Mouse (Mus musculus) liver, embryonic 11.5 days (tissue): ENCODE data around the gene Dolk. TPM values are rescaled to one million over a fixed set of nuclear protein-coding genes. Genes with fewer than 3 reads are reported as not detected.

ENCODE experiments used
- ATAC-seq: fragments of 200-750 bp; cut with Nextera tagmentation; replicated peaks from 2 replicates; pipeline ENCODE4 v1.8.0; 2017; ENCODE audit warnings: moderate number of reproducible peaks, mild to moderate bottlenecking, moderate TSS enrichment, moderate library complexity; ENCODE audit not compliant: low FRiP score
- DNase-seq: peaks from one replicate; pipeline ENCODE4 v3.0.0-alpha.2; 2017; ENCODE audit warnings: low spot score
- H3K27ac ChIP-seq: fragments of 300-500 bp; sonication (generic); 2 replicates; pipeline ENCODE4 v1.5.1; 2014; ENCODE audit warnings: mild to moderate bottlenecking, low read depth, low read length, control low read depth
- H3K27me3 ChIP-seq: fragments of 300-500 bp; sonication (generic); replicated peaks from 2 replicates; pipeline ENCODE4 v1.6.1; 2014; ENCODE audit warnings: low read length, mixed read lengths; ENCODE audit not compliant: control insufficient read depth, insufficient read depth
- H3K36me3 ChIP-seq: fragments of 300-500 bp; sonication (generic); 2 replicates; pipeline ENCODE4 v1.6.1; 2014; ENCODE audit warnings: mild to moderate bottlenecking, low read length, moderate library complexity, mixed read lengths; ENCODE audit not compliant: control insufficient read depth, insufficient read depth
- H3K4me1 ChIP-seq: fragments of 300-500 bp; sonication (generic); replicated peaks from 2 replicates; pipeline ENCODE4 v1.6.1; 2014; ENCODE audit warnings: low read length, mixed read lengths; ENCODE audit not compliant: control insufficient read depth, insufficient read depth
- H3K4me2 ChIP-seq: fragments of 300-500 bp; sonication (generic); 2 replicates; pipeline ENCODE4 v1.6.1; 2014; ENCODE audit warnings: mild to moderate bottlenecking, control low read depth, moderate library complexity
- H3K4me3 ChIP-seq: fragments of 300-500 bp; sonication (generic); 2 replicates; pipeline ENCODE4 v1.5.1; 2014; ENCODE audit warnings: low read depth, low read length, control low read depth
- H3K9ac ChIP-seq: fragments of 300-500 bp; sonication (generic); 2 replicates; pipeline ENCODE4 v1.6.1; 2014; ENCODE audit warnings: low read depth, low read length, control low read depth
- H3K9me3 ChIP-seq: fragments of 300-500 bp; sonication (generic); 2 replicates; pipeline ENCODE4 v1.6.1; 2016; ENCODE audit warnings: low read length, inconsistent platforms, mixed read lengths; ENCODE audit not compliant: control insufficient read depth
- WGBS: fragments of 180-500 bp; shearing (Covaris S2); extraction: QIAGEN DNeasy Blood & Tissue Kit; methylation state at CpG from one replicate; pipeline ENCODE4 v1.1.7; 2014; 5-methylcytosine and 5-hydroxymethylcytosine counted together
- polyA plus RNA-seq: library from polyadenylated mRNA; unstranded; fragments of >200 nt; fragmentation: Nextera tagmentation; extraction: Ambion mirVana; gene quantifications from 2 replicates; pipeline ENCODE4 v1.2.1, GENCODE M21; 2014

Gene Dolk
- polyA plus RNA-seq, 1 experiment from 2014 or later = 25.6 TPM

DNA sequence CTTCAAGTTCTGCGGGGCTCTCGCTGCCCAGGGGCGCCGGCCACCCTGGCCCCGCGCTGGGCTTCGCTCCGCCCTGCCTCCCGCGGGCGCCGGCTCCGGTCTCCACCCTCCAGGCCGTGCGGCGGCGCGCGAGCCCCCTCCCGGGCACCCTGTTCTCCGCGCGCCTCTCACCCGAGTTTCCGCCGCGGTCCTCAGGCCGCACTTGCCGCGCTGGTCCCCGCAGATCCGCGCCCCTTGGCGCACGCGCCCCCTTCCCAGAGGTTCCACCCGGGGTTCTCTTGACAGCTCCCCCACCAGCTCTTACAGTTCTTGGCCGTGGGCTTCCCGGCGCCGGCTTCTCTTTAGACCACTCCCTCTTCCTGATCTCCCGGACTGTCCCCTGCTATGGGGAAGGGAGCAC lies 48.3 kb downstream of the Dolk start:
- Histone ChIP-seq H3K9me3 (no peaks in the 10 kb centered on the region), H3K4me3 (peak overlapping the region; percentile 94), H3K9ac (peak overlapping the region; percentile 90), H3K27ac (peak overlapping the region; percentile 84), H3K27me3 (no peaks in the 10 kb centered on the region), H3K4me1 (peaks cover 27% of the 10 kb centered on the region), H3K4me2 (peak overlapping the region; percentile 96), H3K36me3 (peaks cover 2% of the 10 kb centered on the region; the same call in 1 of the 2 replicates)
- 0% methylated on average over 38 of the region's 42 CpGs for WGBS
- DNase-seq (no peak), ATAC-seq (peak; percentile 84)

GRCm38 (mm10) chr2:30237199-30237880 lies 48.8 kb downstream of the Dolk start, which contains the start of gene Lrrc8a:
TSS of gene Lrrc8a (plus strand) at chr2:30237715.
- Histone ChIP-seq H3K9me3 (no peaks in the 10 kb centered on the region), H3K4me1 (peaks cover 25% of the 10 kb centered on the region), H3K4me2 (peak within 1 kb of the TSS; percentile 96), H3K36me3 (peaks cover 2% of the 10 kb centered on the region; the same call in 1 of the 2 replicates), H3K27me3 (no peaks in the 10 kb centered on the region), H3K9ac (peak within 1 kb of the TSS; percentile 90), H3K27ac (peak within 1 kb of the TSS; percentile 84), H3K4me3 (peak within 1 kb of the TSS; percentile 94)
- under 1% methylated on average over 67 of the region's 67 CpGs for WGBS
- ATAC-seq (peak; percentile 96), DNase-seq (peak; percentile 100)

- Histone ChIP-seq H3K4me3 (peak overlapping the region; percentile 94), H3K36me3 (peaks cover 2% of the 10 kb centered on the region; the same call in 1 of the 2 replicates), H3K4me2 (peak overlapping the region; percentile 96), H3K27me3 (no peaks in the 10 kb centered on the region), H3K9me3 (no peaks in the 10 kb centered on the region), H3K4me1 (peaks cover 25% of the 10 kb centered on the region), H3K27ac (peak overlapping the region; percentile 84), H3K9ac (peak overlapping the region; percentile 90)
- 6% methylated on average over 18 of the region's 18 CpGs for WGBS
- ATAC-seq = peak; percentile 0; the same call in 1 of the 2 replicates
- no peak for DNase-seq
Measured at GRCm38 (mm10) chr2:30236426-30237198, 49.5 kb downstream of the Dolk start.

DNA sequence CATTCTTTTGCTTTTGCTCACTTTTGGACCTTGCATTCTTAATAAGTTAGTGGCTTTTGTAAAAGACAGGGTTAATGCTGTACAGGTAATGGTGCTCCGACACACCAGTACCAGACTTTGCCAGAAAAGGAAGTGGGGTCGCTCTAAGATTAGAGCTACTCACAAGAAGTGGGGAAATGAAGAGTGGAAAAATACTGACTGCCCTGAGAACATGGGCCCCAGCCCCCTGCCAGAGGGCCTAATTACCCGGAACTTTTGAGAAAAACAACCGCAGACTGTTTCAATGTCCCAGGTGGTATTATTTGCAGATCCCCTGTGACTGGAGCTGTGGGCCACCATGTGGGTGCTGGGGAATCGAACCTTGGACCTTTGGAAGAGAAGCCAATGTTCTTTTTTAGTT lies 50.5 kb downstream of the Dolk start:
- Histone ChIP-seq H3K9ac (no peak overlapping the region), H3K4me3 (no peak overlapping the region), H3K27ac (no peak overlapping the region), H3K9me3 (peaks cover 1% of the 10 kb centered on the region; the same call in 1 of the 2 replicates), H3K36me3 (peaks cover 1% of the 10 kb centered on the region; the same call in 1 of the 2 replicates), H3K4me2 (no peak overlapping the region), H3K27me3 (no peaks in the 10 kb centered on the region), H3K4me1 (peaks cover 25% of the 10 kb centered on the region)
- DNase-seq = no peak
- ATAC-seq = no peak
- 63% methylated on average over 5 of the region's 5 CpGs for WGBS

Other genes starting within 250 kb of the Dolk start
- gene Wdr34, start 237.5 kb downstream of the Dolk start, polyA plus RNA-seq = 22.1 and 25.1 TPM in 2 replicates
- gene Set, start 229.0 kb downstream of the Dolk start, polyA plus RNA-seq = 641 and 659 TPM in 2 replicates
- gene Pkn3, start 208.7 kb downstream of the Dolk start, polyA plus RNA-seq = 9.6 and 10.2 TPM in 2 replicates
- gene Zdhhc12, start 192.7 kb downstream of the Dolk start, polyA plus RNA-seq = 51.9 and 53.7 TPM in 2 replicates
- 4.7 and 6.2 TPM in 2 replicates for gene Zer1, start 161.7 kb downstream of the Dolk start, polyA plus RNA-seq
- gene Tbc1d13, start 152.6 kb downstream of the Dolk start, polyA plus RNA-seq = 6.9 and 9.2 TPM in 2 replicates
- gene Endog, start 114.8 kb downstream of the Dolk start, polyA plus RNA-seq = 27.1 and 29.1 TPM in 2 replicates
- 85.0 and 87.2 TPM in 2 replicates for gene Spout1, start 107.9 kb downstream of the Dolk start, polyA plus RNA-seq
- 17.7 and 18.2 TPM in 2 replicates for gene Kyat1, start 80.5 kb downstream of the Dolk start, polyA plus RNA-seq
- 21.4 and 21.7 TPM in 2 replicates for gene Lrrc8a, start 48.6 kb downstream of the Dolk start, polyA plus RNA-seq
- 0.16 and 0.23 TPM in 2 replicates for gene Gm28035, start 45.8 kb downstream of the Dolk start, polyA plus RNA-seq
- gene Phyhd1, start 20.1 kb downstream of the Dolk start, polyA plus RNA-seq = 10.5 and 11.7 TPM in 2 replicates
- not detected in 2 replicates for gene Gm28038, start 5.3 kb downstream of the Dolk start, polyA plus RNA-seq
- gene Nup188, start 63 bp upstream of the Dolk start, polyA plus RNA-seq = 60.1 and 64.5 TPM in 2 replicates
- gene Sh3glb2, start 73.0 kb upstream of the Dolk start, polyA plus RNA-seq = 44.0 and 48.9 TPM in 2 replicates
- 19.7 and 21.2 TPM in 2 replicates for gene Miga2, start 77.9 kb upstream of the Dolk start, polyA plus RNA-seq
- 37.6 and 39.9 TPM in 2 replicates for gene Dolpp1, start 105.9 kb upstream of the Dolk start, polyA plus RNA-seq
- 26.1 and 38.3 TPM in 2 replicates for gene Crat, start 129.5 kb upstream of the Dolk start, polyA plus RNA-seq
- gene Ptpa, start 129.7 kb upstream of the Dolk start, polyA plus RNA-seq = 124 and 135 TPM in 2 replicates
- gene Ier5l, start 187.9 kb upstream of the Dolk start, polyA plus RNA-seq = 1.2 TPM in 2 replicates